Mouse (Mus musculus) right cerebral cortex, postnatal 14 days (tissue): ENCODE data around the gene Sppl2b.

Experiments used
- DNase-seq: peaks from one replicate; pipeline ENCODE4 v3.0.0; 2022

Gene Sppl2b

GRCm38 (mm10) chr10:80900318-80901247 is 45.5 kb downstream of the Sppl2b start, which contains the start of gene Timm13:
TSS of gene Timm13 (minus strand) at chr10:80900969.
- DNase-seq: peak; percentile 98

- DNase-seq: no peak
These were observed 46.6 kb downstream of the Sppl2b start for GRCm38 (mm10) chr10:80901409-80902272.

- DNase-seq: no peak
These were observed 47.3 kb downstream of the Sppl2b start for GRCm38 (mm10) chr10:80902273-80902940.

GRCm38 (mm10) chr10:80903282-80903681 is 48.2 kb downstream of the Sppl2b start:
- DNase-seq: no peak

- no peak for DNase-seq
These were observed 49.1 kb downstream of the Sppl2b start for GRCm38 (mm10) chr10:80904004-80904693.

GRCm38 (mm10) chr10:80904709-80905108 is 49.6 kb downstream of the Sppl2b start:
- DNase-seq: no peak

GRCm38 (mm10) chr10:80909375-80910162 is 54.5 kb downstream of the Sppl2b start:
- no peak for DNase-seq

GRCm38 (mm10) chr10:80911354-80911753 is 56.3 kb downstream of the Sppl2b start:
- DNase-seq: no peak

GRCm38 (mm10) chr10:80911891-80912290 is 56.8 kb downstream of the Sppl2b start:
- no peak for DNase-seq

- DNase-seq: no peak
These were observed 58.4 kb downstream of the Sppl2b start for GRCm38 (mm10) chr10:80913364-80914011.

GRCm38 (mm10) chr10:80914253-80914656 is 59.2 kb downstream of the Sppl2b start:
- no peak for DNase-seq

- no peak for DNase-seq
These were observed 60.2 kb downstream of the Sppl2b start for GRCm38 (mm10) chr10:80915260-80915659.

GRCm38 (mm10) chr10:80915736-80916135 is 60.7 kb downstream of the Sppl2b start:
- DNase-seq: no peak

- no peak for DNase-seq
These were observed 62.3 kb downstream of the Sppl2b start for GRCm38 (mm10) chr10:80917336-80917778.

GRCm38 (mm10) chr10:80917779-80918434 is 62.8 kb downstream of the Sppl2b start, which contains the start of gene Lmnb2:
TSS of gene Lmnb2 (minus strand) at chr10:80918245.
- DNase-seq: peak; percentile 82
